Mouse (Mus musculus): ENCODE data around the gene Cdc14b. TPM values are rescaled to one million over a fixed set of nuclear protein-coding genes. Genes with fewer than 3 reads are reported as not detected.
"Not testable (repeated sequence)": the region's sequence is repeated elsewhere in the genome, so short reads cannot be mapped to it uniquely, and the experiment has no call there.

Gene Cdc14b
- polyA plus RNA-seq, 1 experiment from 2014 or later: 9.1 TPM

DNA sequence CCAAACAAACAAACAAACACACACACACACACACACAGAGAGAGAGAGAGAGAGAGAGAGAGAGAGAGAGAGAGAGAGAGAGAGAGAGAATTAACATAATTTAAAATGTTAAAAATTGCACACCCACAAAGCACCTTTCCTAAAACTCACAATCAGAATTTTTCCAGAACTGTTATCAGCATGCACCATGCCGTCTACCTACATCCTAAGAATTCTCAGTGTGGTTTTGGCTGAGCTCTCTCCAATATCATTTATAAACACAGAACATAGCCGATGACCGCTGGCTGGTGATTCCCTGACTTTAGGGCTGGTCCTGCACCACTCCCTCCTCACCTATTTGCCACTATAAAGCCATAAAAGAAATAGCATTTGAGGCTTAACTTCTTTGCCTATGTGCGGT is 6.7 kb downstream of the Cdc14b start:
- ATAC-seq (ENCODE audit: low FRiP score, low read depth): no peak
- Histone ChIP-seq H3K4me1 (no peaks in the 10 kb centered on the region), H3K4me2 (replicated peaks) (no peak overlapping the region), H3K9ac (replicated peaks) (no peak overlapping the region), H3K4me3 (no peak overlapping the region), H3K27ac (replicated peaks) (no peak overlapping the region), H3K27me3 (0 out of 2 replicates have a peak, but pooled peaks cover 4% of the 10 kb centered on the region), H3K36me3 (no peaks in the 10 kb centered on the region), H3K9me3 (no peaks in the 10 kb centered on the region)
- 79% methylated on average over 4 of the region's 4 CpGs for WGBS

DNA sequence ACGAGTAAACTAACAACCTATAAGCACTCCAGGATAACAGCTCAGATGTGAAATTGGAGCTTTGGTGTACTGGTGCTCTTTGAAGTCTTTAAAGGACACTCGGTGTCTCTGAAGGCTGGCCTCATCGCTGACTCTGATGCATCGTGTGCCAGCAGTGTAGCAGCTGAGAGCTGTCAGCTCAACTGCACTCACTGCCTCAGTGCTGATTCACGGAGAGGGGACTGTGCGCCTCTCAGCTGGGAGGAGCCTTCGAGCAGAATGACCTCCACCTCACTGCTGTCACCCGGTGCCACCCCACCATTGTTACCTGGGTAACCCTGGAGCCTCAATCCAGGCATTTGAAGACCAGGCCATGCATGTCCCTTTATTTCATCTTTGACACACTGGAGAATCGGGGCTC is 7.9 kb downstream of the Cdc14b start:
- H3K27ac ChIP-seq (replicated peaks): no peak overlapping the region
- whole genome bisulfite sequencing: 18% methylated on average over 9 of the region's 9 CpGs
- H3K9ac ChIP-seq (replicated peaks): no peak overlapping the region
- no peak overlapping the region for H3K4me2 ChIP-seq (replicated peaks)
- peak; percentile 62; the same call in 1 of the 2 replicates for ATAC-seq (ENCODE audit: low FRiP score, low read depth)
- no peaks in the 10 kb centered on the region for H3K27me3 ChIP-seq
- H3K4me1 ChIP-seq: no peaks in the 10 kb centered on the region
- no peaks in the 10 kb centered on the region for H3K36me3 ChIP-seq
- H3K9me3 ChIP-seq: no peaks in the 10 kb centered on the region
- no peak overlapping the region for H3K4me3 ChIP-seq

DNA sequence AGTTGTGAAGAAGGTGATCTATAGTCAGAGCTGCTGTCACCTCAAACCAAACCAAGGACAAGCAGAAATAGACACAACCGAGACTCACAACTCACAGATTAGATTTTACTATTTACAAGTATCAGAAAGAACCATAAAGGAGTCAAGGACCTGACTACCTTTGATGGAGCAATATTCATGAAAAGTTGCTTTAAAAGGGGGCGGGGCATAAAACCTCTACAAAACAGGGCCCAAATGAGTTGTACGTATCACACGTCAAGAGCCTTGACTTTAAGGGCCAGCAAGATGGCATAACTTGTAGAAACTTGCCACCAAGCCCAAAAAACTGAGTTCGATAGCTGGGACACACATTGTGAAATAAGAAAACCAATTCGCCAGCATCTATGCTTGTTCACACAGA is 10.5 kb downstream of the Cdc14b start:
- H3K36me3 ChIP-seq: no peaks in the 10 kb centered on the region
- ATAC-seq (ENCODE audit: low FRiP score, low read depth): no peak
- no peaks in the 10 kb centered on the region for H3K4me1 ChIP-seq
- no peaks in the 10 kb centered on the region for H3K9me3 ChIP-seq
- no peak overlapping the region for H3K4me3 ChIP-seq
- WGBS: 96% methylated on average over 6 of the region's 6 CpGs
- no peak overlapping the region for H3K27ac ChIP-seq (replicated peaks)
- H3K4me2 ChIP-seq (replicated peaks): no peak overlapping the region
- no peaks in the 10 kb centered on the region for H3K27me3 ChIP-seq
- H3K9ac ChIP-seq (replicated peaks): no peak overlapping the region

DNA sequence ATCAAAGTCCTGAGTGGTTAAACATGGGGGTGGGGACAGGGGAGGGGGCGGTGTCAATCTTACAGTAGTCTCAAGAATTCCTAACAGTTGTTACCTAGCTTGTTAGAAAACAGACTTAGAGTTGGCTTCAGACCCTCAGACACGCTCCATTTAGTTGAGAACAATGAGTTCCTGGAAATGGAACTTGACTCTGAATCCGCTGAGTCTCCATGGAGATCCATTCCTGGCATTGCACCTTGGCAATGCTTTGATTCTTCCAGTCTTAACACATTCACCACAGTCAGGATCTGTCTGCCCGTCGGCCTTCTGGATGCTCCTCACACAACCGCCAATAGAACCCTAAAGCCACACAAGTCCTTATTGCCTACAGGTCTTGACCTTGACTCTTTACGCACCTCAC is 15.2 kb downstream of the Cdc14b start:
- H3K4me3 ChIP-seq: no peak overlapping the region
- no peaks in the 10 kb centered on the region for H3K36me3 ChIP-seq
- no peak overlapping the region for H3K4me2 ChIP-seq (replicated peaks)
- 79% methylated on average over 7 of the region's 7 CpGs for WGBS
- H3K4me1 ChIP-seq: peaks cover 7% of the 10 kb centered on the region
- no peaks in the 10 kb centered on the region for H3K9me3 ChIP-seq
- no peaks in the 10 kb centered on the region for H3K27me3 ChIP-seq
- no peak overlapping the region for H3K27ac ChIP-seq (replicated peaks)
- no peak for ATAC-seq (ENCODE audit: low FRiP score, low read depth)
- H3K9ac ChIP-seq (replicated peaks): no peak overlapping the region

DNA sequence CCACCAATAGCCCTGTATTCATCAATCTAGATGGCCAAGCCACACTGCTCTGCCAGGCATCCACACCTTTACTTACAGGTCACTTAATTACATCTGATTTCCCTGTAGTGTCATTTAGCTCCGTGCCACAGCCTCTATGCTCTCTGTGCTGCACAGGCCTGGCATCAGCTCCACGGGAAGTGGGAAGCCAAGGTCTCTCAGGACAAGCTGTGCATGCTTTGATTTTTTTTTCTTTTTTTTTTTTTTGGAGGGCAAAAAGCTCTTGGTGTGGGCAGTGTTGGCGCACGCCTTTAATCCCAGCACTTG is 16.6 kb downstream of the Cdc14b start:
- 59% methylated on average over 4 of the region's 4 CpGs for WGBS

DNA sequence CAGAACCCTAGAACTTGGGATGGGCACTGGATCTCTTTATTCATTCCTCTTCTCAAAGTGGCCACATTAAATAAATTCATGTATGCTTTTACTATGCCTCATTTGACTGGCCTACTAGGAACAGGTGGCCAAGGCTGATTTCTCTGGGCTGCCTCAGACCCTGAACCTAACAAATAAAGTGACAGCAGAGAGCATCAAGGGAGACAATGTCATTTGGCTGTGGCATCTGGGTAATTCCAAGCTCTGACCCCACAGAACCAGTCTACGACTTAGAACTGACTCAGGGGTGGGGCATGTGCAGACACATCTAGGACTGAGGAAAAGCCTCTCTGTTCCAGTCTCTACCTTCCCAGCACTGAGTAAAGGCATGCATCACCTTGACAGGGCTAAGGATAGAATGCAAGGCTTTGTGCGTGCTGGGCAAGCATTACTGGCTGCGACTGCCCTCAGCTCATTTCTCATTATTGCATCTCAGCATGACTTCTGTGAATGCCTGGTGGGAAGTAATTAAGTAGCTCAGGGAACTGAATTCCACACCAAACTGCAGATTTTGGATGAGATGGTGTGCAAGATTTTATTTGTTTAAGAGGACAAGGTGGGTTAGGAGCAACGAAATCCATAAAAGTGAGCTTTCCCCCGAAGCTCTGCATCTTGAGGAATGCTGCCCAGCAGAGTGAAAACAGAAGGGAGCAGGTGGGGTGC is 17.1 kb downstream of the Cdc14b start:
- no peak overlapping the region for H3K27ac ChIP-seq (replicated peaks)
- H3K36me3 ChIP-seq: no peaks in the 10 kb centered on the region
- H3K9me3 ChIP-seq: no peaks in the 10 kb centered on the region
- H3K9ac ChIP-seq (replicated peaks): no peak overlapping the region
- peaks cover 7% of the 10 kb centered on the region for H3K4me1 ChIP-seq
- no peaks in the 10 kb centered on the region for H3K27me3 ChIP-seq
- H3K4me3 ChIP-seq: no peak overlapping the region
- no peak for ATAC-seq (ENCODE audit: low FRiP score, low read depth)
- WGBS: 17% methylated on average over 5 of the region's 5 CpGs
- no peak overlapping the region for H3K4me2 ChIP-seq (replicated peaks)

More for the DNA sequence above, 16.6 kb downstream of the Cdc14b start:
- no peak overlapping the region for H3K4me3 ChIP-seq
- H3K27me3 ChIP-seq: no peaks in the 10 kb centered on the region
- H3K4me2 ChIP-seq (replicated peaks): no peak overlapping the region
- peaks cover 7% of the 10 kb centered on the region for H3K4me1 ChIP-seq
- no peaks in the 10 kb centered on the region for H3K9me3 ChIP-seq
- no peak for ATAC-seq (ENCODE audit: low FRiP score, low read depth)
- no peak overlapping the region for H3K27ac ChIP-seq (replicated peaks)
- no peak overlapping the region for H3K9ac ChIP-seq (replicated peaks)
- no peaks in the 10 kb centered on the region for H3K36me3 ChIP-seq

DNA sequence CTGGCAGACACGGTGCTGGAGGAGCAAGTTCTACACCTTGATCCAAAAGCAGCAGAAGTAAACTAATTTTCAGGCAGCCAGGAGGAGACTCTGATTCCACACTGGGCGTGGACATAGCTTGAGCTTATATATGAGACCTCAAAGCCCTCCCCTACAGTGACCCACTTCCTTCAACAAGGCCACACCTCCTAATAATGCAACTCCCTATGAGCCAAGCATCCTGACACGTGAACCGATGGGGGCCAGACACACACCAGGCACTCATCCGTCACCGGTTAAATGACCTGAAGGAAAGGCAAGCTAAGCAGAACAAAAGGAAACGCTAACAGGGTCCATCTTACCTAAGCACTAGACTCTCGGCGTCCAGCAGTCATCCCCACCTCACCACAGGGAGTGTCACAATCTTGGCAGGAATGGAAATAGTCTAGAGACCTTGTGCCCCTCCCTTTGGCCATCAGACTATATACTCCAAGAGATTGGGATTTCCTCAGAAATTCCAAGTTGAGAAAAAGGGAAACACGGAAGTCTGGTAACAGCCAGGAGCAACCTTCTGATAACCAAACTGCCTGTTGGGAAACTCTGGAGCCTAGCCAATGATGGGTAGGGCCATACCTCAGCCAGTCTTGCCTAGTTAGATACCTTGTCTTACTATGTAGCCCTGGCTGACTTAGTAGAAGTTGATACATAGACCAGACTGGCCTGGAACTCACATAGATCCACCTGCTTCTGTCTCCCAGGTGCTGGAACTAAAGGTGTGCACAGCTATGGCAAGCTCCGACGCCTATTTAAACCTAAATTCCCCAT is 17.9 kb downstream of the Cdc14b start:
- H3K9ac ChIP-seq (replicated peaks): no peak overlapping the region
- WGBS: 88% methylated on average over 12 of the region's 12 CpGs
- no peak overlapping the region for H3K4me3 ChIP-seq
- no peak overlapping the region for H3K4me2 ChIP-seq (replicated peaks)
- no peaks in the 10 kb centered on the region for H3K9me3 ChIP-seq
- ATAC-seq (ENCODE audit: low FRiP score, low read depth): no peak
- peaks cover 7% of the 10 kb centered on the region for H3K4me1 ChIP-seq
- no peaks in the 10 kb centered on the region for H3K27me3 ChIP-seq
- no peak overlapping the region for H3K27ac ChIP-seq (replicated peaks)
- H3K36me3 ChIP-seq: no peaks in the 10 kb centered on the region

DNA sequence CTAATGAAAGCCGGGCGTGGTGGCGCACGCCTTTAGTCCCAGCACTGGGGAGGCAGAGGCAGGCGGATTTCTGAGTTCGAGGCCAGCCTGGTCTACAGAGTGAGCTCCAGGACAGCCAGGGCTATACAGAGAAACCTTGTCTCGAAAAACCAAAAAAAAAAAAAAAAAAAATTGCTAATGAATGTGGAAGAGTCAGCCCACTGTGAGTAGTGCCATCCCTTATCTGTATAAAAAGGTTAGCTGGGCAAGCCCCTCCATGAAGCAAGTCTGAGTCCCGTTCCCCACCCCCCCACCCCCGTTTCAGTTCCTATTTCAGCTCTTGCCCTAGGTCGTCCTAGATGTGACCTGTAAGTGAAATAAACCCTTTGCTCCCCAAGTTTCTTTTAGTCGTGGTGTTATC is 20.9 kb downstream of the Cdc14b start:
- H3K9ac ChIP-seq (replicated peaks); H3K4me1 ChIP-seq: not testable (repeated sequence)
- 92% methylated on average over 11 of the region's 11 CpGs for WGBS

DNA sequence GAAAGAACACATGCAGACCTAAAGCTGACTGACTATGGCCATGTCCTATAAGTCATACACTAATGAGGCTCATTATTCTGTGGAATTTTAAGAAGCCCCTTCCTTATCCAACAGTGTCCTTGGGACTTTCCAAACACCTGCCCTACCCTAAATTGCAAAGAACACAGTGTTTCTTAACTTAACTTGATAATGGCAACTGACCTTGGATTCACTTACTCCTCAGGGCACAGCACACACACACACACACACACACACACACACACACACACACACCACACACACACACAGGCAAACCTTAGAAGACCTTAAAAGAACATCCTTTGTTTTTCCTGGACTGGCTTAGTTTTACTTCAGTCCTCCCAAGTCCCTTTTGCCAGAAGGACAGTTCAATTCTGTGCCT is 21.4 kb downstream of the Cdc14b start:
- peaks cover 1% of the 10 kb centered on the region; the same call in 1 of the 2 replicates for H3K27me3 ChIP-seq
- H3K36me3 ChIP-seq: no peaks in the 10 kb centered on the region
- peaks cover 9% of the 10 kb centered on the region for H3K4me1 ChIP-seq
- no peak overlapping the region for H3K9ac ChIP-seq (replicated peaks)
- no peak overlapping the region for H3K4me3 ChIP-seq
- ATAC-seq (ENCODE audit: low FRiP score, low read depth): no peak
- no peak overlapping the region for H3K4me2 ChIP-seq (replicated peaks)
- H3K9me3 ChIP-seq: no peaks in the 10 kb centered on the region
- no peak overlapping the region for H3K27ac ChIP-seq (replicated peaks)

More for the DNA sequence above, 20.9 kb downstream of the Cdc14b start:
- H3K4me2 ChIP-seq (replicated peaks); H3K9me3 ChIP-seq; ATAC-seq (ENCODE audit: low FRiP score, low read depth); H3K27ac ChIP-seq (replicated peaks); H3K36me3 ChIP-seq; H3K27me3 ChIP-seq; H3K4me3 ChIP-seq: not testable (repeated sequence)

DNA sequence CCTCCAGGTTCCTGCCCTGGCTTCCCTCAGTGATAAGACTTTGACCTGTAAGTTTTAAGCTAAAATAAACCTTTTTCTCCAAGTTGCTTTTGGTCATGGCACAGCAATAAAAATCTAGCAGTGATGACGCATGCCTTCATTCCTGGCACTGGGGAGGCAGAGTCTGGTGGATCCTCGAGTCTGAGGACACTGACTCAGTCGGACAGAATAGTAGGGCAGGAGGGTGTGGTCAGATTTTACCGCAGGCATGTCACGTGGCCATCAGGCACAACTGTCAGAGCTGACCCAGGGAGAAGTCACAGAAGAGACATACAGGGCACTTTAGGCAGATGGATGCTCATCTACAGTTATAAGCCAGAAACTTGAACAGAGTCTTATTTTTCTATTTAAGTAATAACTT is 22.9 kb downstream of the Cdc14b start:
- H3K27ac ChIP-seq (replicated peaks): no peak overlapping the region
- H3K9ac ChIP-seq (replicated peaks): no peak overlapping the region
- H3K4me2 ChIP-seq (replicated peaks): no peak overlapping the region
- H3K4me1 ChIP-seq: peaks cover 9% of the 10 kb centered on the region; the same call in 1 of the 2 replicates
- H3K9me3 ChIP-seq: no peaks in the 10 kb centered on the region
- H3K36me3 ChIP-seq: no peaks in the 10 kb centered on the region
- no peak overlapping the region for H3K4me3 ChIP-seq
- H3K27me3 ChIP-seq: peaks cover 9% of the 10 kb centered on the region; the same call in 1 of the 2 replicates
- 79% methylated on average over 5 of the region's 5 CpGs for WGBS
- ATAC-seq (ENCODE audit: low FRiP score, low read depth): no peak

DNA sequence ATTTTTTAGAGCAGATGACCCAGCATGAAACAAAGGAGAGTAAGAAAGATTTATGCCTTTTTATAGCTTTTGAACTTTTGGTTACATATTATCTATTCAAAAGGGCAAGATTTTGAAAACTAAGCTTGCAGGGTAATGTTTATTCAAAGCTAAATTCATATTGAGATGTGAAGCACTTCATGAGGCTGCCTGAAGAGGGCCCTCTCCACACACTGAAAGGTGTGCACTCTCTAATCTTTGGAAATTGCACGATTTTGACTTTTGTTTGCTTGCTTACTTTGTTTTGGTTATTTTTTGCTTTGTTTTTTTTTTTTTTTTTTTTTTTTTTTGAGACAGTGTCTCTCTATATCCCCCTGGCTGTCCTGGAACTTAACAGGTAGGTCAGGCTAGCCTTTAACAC is 24.7 kb downstream of the Cdc14b start:
- WGBS: 24% methylated on average over 1 of the region's 1 CpGs
- Histone ChIP-seq H3K36me3 (no peaks in the 10 kb centered on the region), H3K27me3 (peaks cover 9% of the 10 kb centered on the region; the same call in 1 of the 2 replicates), H3K9ac (replicated peaks) (no peak overlapping the region), H3K4me3 (no peak overlapping the region), H3K4me1 (peaks cover 9% of the 10 kb centered on the region; the same call in 1 of the 2 replicates), H3K27ac (replicated peaks) (no peak overlapping the region), H3K9me3 (no peaks in the 10 kb centered on the region), H3K4me2 (replicated peaks) (no peak overlapping the region)
- ATAC-seq (ENCODE audit: low FRiP score, low read depth): no peak

DNA sequence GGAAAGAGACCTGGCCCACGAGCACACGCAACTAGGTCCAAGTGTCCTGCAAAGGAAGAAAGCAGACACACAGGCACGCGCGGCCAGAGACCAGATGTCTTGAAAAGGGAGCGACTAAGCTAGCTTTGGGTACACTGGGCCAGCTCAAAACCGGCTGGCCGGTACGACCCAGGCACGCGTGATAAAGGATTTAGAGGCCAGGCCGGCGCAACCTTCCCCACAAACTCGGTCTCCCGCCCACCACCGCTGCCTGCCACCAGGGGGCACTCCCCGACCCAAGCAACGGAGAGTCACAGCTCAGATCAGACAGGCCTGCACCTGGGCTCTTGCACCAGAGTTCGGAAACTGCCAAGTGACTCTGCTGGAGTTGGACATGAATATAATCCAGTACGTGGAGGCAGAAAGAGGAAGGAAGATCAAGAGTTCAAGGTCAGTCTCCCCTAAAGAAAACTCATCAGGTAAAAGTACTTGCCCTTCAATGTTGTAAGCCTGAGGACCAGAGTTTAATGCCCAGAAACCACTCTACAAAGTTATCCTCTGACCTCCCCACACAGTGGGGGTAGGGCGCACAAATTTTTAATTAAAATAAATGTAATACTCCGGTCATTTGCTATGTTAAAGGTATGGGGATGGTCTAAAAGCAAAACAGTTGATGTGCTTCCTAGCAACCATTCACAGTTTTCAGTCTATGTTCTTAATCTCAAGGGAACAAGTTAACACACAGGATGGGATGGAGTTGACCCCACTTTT is 26.1 kb downstream of the Cdc14b start:
- 7% methylated on average over 22 of the region's 22 CpGs for WGBS
- peak overlapping the region; percentile 46 for H3K4me3 ChIP-seq
- H3K27me3 ChIP-seq: peaks cover 9% of the 10 kb centered on the region; the same call in 1 of the 2 replicates
- H3K9me3 ChIP-seq: no peaks in the 10 kb centered on the region
- H3K4me1 ChIP-seq: peaks cover 9% of the 10 kb centered on the region; the same call in 1 of the 2 replicates
- no peak overlapping the region for H3K27ac ChIP-seq (replicated peaks)
- peak overlapping the region; percentile 88 for H3K4me2 ChIP-seq (replicated peaks)
- H3K9ac ChIP-seq (replicated peaks): peak overlapping the region; percentile 54
- H3K36me3 ChIP-seq: no peaks in the 10 kb centered on the region
- ATAC-seq (ENCODE audit: low FRiP score, low read depth): peak; percentile 87

Data from midbrain, embryonic 12.5 days (tissue).